Mouse (Mus musculus) frontal cortex, postnatal 14 days (tissue): ENCODE data around the gene Gys2.
"Not testable (repeated sequence)": the region's sequence is repeated elsewhere in the genome, so short reads cannot be mapped to it uniquely, and the experiment has no call there.

Experiments
- DNase-seq, 2 experiments: peaks; one replicate each; pipeline ENCODE4 v3.0.0; 2022; ENCODE audit warnings: low spot score in 2 of 2

Gys2 gene

GRCm38 (mm10) chr6:142472801-142473203 lies at the start of gene Gys2:
TSS of gene Gys2 (minus strand) at chr6:142473109.
- no peak for DNase-seq

GRCm38 (mm10) chr6:142521591-142522110 lies 48.7 kb upstream of the Gys2 start:
- DNase-seq: no peak

GRCm38 (mm10) chr6:142519110-142519509 lies 46.2 kb upstream of the Gys2 start:
- no peak for DNase-seq

- not testable (repeated sequence) for DNase-seq
These were observed 42.5 kb upstream of the Gys2 start for GRCm38 (mm10) chr6:142515379-142515778.

GRCm38 (mm10) chr6:142514912-142515311 lies 42.0 kb upstream of the Gys2 start:
- peak; percentile 47 to 74 for DNase-seq

GRCm38 (mm10) chr6:142512902-142513301 lies 40.0 kb upstream of the Gys2 start:
- no peak for DNase-seq

- DNase-seq: no peak
These were observed 38.7 kb upstream of the Gys2 start for GRCm38 (mm10) chr6:142511516-142512135.

- DNase-seq: no peak
These were observed 35.8 kb upstream of the Gys2 start for GRCm38 (mm10) chr6:142508663-142509062.

- DNase-seq: peak; percentile 90 to 92
These were observed 34.9 kb upstream of the Gys2 start, which contains the start of gene Ldhb for GRCm38 (mm10) chr6:142507785-142508162. TSS of gene Ldhb (minus strand) at chr6:142507957.

- peak in 1 of 2 experiments; percentile 33 for DNase-seq
These were observed 34.3 kb upstream of the Gys2 start for GRCm38 (mm10) chr6:142507033-142507784.

GRCm38 (mm10) chr6:142506338-142507032 lies 33.6 kb upstream of the Gys2 start:
- no peak for DNase-seq

GRCm38 (mm10) chr6:142503601-142504000 lies 30.7 kb upstream of the Gys2 start:
- no peak for DNase-seq

GRCm38 (mm10) chr6:142502519-142503125 lies 29.7 kb upstream of the Gys2 start:
- DNase-seq: no peak

GRCm38 (mm10) chr6:142490114-142490513 lies 17.2 kb upstream of the Gys2 start:
- not testable (repeated sequence) for DNase-seq

- no peak for DNase-seq
These were observed 14.7 kb upstream of the Gys2 start for GRCm38 (mm10) chr6:142487638-142488037.

- no peak for DNase-seq
These were observed 12.7 kb upstream of the Gys2 start for GRCm38 (mm10) chr6:142485478-142486123.

GRCm38 (mm10) chr6:142477239-142477638 lies 4.3 kb upstream of the Gys2 start:
- DNase-seq: no peak

- no peak for DNase-seq
These were observed 1.8 kb downstream of the Gys2 start for GRCm38 (mm10) chr6:142471141-142471540.

- no peak for DNase-seq
These were observed 3.3 kb downstream of the Gys2 start for GRCm38 (mm10) chr6:142469602-142470001.

- DNase-seq: no peak
These were observed 10.7 kb downstream of the Gys2 start for GRCm38 (mm10) chr6:142462194-142462593.

- DNase-seq: no peak
These were observed 13.8 kb downstream of the Gys2 start for GRCm38 (mm10) chr6:142459017-142459678.
